Mouse (Mus musculus): Measurements from ENCODE around the gene Jkamp. TPM values are rescaled to one million over a fixed set of nuclear protein-coding genes. Genes with fewer than 3 reads are reported as not detected.
"Not testable (repeated sequence)": the region's sequence is repeated elsewhere in the genome, so short reads cannot be mapped to it uniquely, and the experiment has no call there.

The Jkamp gene
- polyA plus RNA-seq, 1 experiment from 2014 or later = 70.5 TPM

DNA sequence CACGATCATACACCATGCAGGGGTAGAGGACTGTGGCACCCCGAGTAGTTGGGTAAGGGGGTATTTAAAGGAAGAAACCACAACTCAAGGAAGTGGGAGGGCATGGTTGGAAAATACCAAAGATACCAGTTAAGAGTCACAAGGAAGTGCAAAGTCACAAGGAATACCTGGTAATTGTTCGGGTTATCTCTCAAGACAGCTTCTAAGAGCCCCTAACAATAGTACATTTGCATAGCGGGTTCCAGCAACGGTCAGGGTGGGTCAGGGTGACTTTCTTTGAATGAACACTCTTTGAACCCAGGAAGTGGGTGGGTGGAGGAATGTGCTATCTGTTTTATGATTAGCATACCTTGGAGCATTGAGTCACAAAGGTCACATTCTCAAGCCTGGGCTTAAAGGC, 35.2 kb upstream of the Jkamp start:
- WGBS = 89% methylated on average over 5 of the region's 5 CpGs

GRCm38 (mm10) chr12:72050821-72051220, 34.6 kb upstream of the Jkamp start:
- Histone ChIP-seq H3K4me1 (ENCODE audit: control insufficient read depth in 2 of 2, insufficient read depth in 2 of 2, low read length in 2 of 2) (peaks cover 2% of the 10 kb centered on the region in 2 experiments; a peak in 1 of 4 replicates), H3K36me3 (ENCODE audit: control insufficient read depth, insufficient read depth, low read length) (no peaks in the 10 kb centered on the region), H3K4me2 (ENCODE audit: low read length) (no peak overlapping the region), H3K27ac (replicated peaks in 1 of 2; ENCODE audit: control insufficient read depth in 1 of 2, insufficient read depth in 1 of 2, low read depth in 2 of 2, low read length in 2 of 2) (no peak overlapping the region), H3K9me3 (ENCODE audit: control insufficient read depth, low read length) (peaks cover 7% of the 10 kb centered on the region), H3K27me3 (ENCODE audit: control insufficient read depth, insufficient read depth, low read length) (no peaks in the 10 kb centered on the region; the same call in 1 of the 2 replicates), H3K4me3 (ENCODE audit: control insufficient read depth in 1 of 2, insufficient read depth in 1 of 2, low read depth in 1 of 2, low read length in 2 of 2) (no peak overlapping the region), H3K9ac (ENCODE audit: low read length) (no peak overlapping the region)
- 81% methylated on average over 4 of the region's 4 CpGs for WGBS
- ATAC-seq (ENCODE audit: insufficient number of reproducible peaks, insufficient read depth, low FRiP score, low read depth) = no peak

More for the DNA sequence above, 35.2 kb upstream of the Jkamp start:
- H3K27me3 ChIP-seq (ENCODE audit: control insufficient read depth, insufficient read depth, low read length); H3K4me3 ChIP-seq (ENCODE audit: control insufficient read depth in 1 of 2, insufficient read depth in 1 of 2, low read depth in 1 of 2, low read length in 2 of 2); H3K9me3 ChIP-seq (ENCODE audit: control insufficient read depth, low read length); H3K4me1 ChIP-seq (ENCODE audit: control insufficient read depth in 2 of 2, insufficient read depth in 2 of 2, low read length in 2 of 2); ATAC-seq (ENCODE audit: insufficient number of reproducible peaks, insufficient read depth, low FRiP score, low read depth); H3K9ac ChIP-seq (ENCODE audit: low read length); H3K27ac ChIP-seq (replicated peaks in 1 of 2; ENCODE audit: control insufficient read depth in 1 of 2, insufficient read depth in 1 of 2, low read depth in 2 of 2, low read length in 2 of 2); H3K4me2 ChIP-seq (ENCODE audit: low read length); H3K36me3 ChIP-seq (ENCODE audit: control insufficient read depth, insufficient read depth, low read length): not testable (repeated sequence)

GRCm38 (mm10) chr12:72052571-72052970, 32.8 kb upstream of the Jkamp start:
- Histone ChIP-seq H3K36me3 (ENCODE audit: control insufficient read depth, insufficient read depth, low read length) (no peaks in the 10 kb centered on the region), H3K9ac (ENCODE audit: low read length) (no peak overlapping the region), H3K4me3 (ENCODE audit: control insufficient read depth in 1 of 2, insufficient read depth in 1 of 2, low read depth in 1 of 2, low read length in 2 of 2) (no peak overlapping the region), H3K9me3 (ENCODE audit: control insufficient read depth, low read length) (peaks cover 7% of the 10 kb centered on the region), H3K27ac (replicated peaks in 1 of 2; ENCODE audit: control insufficient read depth in 1 of 2, insufficient read depth in 1 of 2, low read depth in 2 of 2, low read length in 2 of 2) (no peak overlapping the region), H3K4me2 (ENCODE audit: low read length) (no peak overlapping the region), H3K4me1 (ENCODE audit: control insufficient read depth in 2 of 2, insufficient read depth in 2 of 2, low read length in 2 of 2) (no peaks in the 10 kb centered on the region), H3K27me3 (ENCODE audit: control insufficient read depth, insufficient read depth, low read length) (no peaks in the 10 kb centered on the region; the same call in 1 of the 2 replicates)
- ATAC-seq (ENCODE audit: insufficient number of reproducible peaks, insufficient read depth, low FRiP score, low read depth) = no peak
- WGBS = 79% methylated on average over 6 of the region's 6 CpGs

GRCm38 (mm10) chr12:72053303-72053702, 32.1 kb upstream of the Jkamp start:
- Histone ChIP-seq H3K9me3 (ENCODE audit: control insufficient read depth, low read length) (peaks cover 7% of the 10 kb centered on the region), H3K4me3 (ENCODE audit: control insufficient read depth in 1 of 2, insufficient read depth in 1 of 2, low read depth in 1 of 2, low read length in 2 of 2) (no peak overlapping the region), H3K27ac (replicated peaks in 1 of 2; ENCODE audit: control insufficient read depth in 1 of 2, insufficient read depth in 1 of 2, low read depth in 2 of 2, low read length in 2 of 2) (no peak overlapping the region), H3K4me2 (ENCODE audit: low read length) (no peak overlapping the region), H3K4me1 (ENCODE audit: control insufficient read depth in 2 of 2, insufficient read depth in 2 of 2, low read length in 2 of 2) (no peaks in the 10 kb centered on the region), H3K9ac (ENCODE audit: low read length) (no peak overlapping the region), H3K36me3 (ENCODE audit: control insufficient read depth, insufficient read depth, low read length) (no peaks in the 10 kb centered on the region), H3K27me3 (ENCODE audit: control insufficient read depth, insufficient read depth, low read length) (no peaks in the 10 kb centered on the region; the same call in 1 of the 2 replicates)
- no peak for ATAC-seq (ENCODE audit: insufficient number of reproducible peaks, insufficient read depth, low FRiP score, low read depth)
- WGBS = 36% methylated on average over 6 of the region's 6 CpGs

GRCm38 (mm10) chr12:72053851-72054250, 31.5 kb upstream of the Jkamp start:
- Histone ChIP-seq H3K36me3 (ENCODE audit: control insufficient read depth, insufficient read depth, low read length) (no peaks in the 10 kb centered on the region), H3K4me3 (ENCODE audit: control insufficient read depth in 1 of 2, insufficient read depth in 1 of 2, low read depth in 1 of 2, low read length in 2 of 2) (no peak overlapping the region), H3K4me1 (ENCODE audit: control insufficient read depth in 2 of 2, insufficient read depth in 2 of 2, low read length in 2 of 2) (no peaks in the 10 kb centered on the region), H3K9ac (ENCODE audit: low read length) (no peak overlapping the region), H3K27ac (replicated peaks in 1 of 2; ENCODE audit: control insufficient read depth in 1 of 2, insufficient read depth in 1 of 2, low read depth in 2 of 2, low read length in 2 of 2) (no peak overlapping the region), H3K9me3 (ENCODE audit: control insufficient read depth, low read length) (peaks cover 7% of the 10 kb centered on the region), H3K4me2 (ENCODE audit: low read length) (no peak overlapping the region), H3K27me3 (ENCODE audit: control insufficient read depth, insufficient read depth, low read length) (no peaks in the 10 kb centered on the region; the same call in 1 of the 2 replicates)
- ATAC-seq (ENCODE audit: insufficient number of reproducible peaks, insufficient read depth, low FRiP score, low read depth) = no peak
- WGBS = 52% methylated on average over 6 of the region's 6 CpGs

DNA sequence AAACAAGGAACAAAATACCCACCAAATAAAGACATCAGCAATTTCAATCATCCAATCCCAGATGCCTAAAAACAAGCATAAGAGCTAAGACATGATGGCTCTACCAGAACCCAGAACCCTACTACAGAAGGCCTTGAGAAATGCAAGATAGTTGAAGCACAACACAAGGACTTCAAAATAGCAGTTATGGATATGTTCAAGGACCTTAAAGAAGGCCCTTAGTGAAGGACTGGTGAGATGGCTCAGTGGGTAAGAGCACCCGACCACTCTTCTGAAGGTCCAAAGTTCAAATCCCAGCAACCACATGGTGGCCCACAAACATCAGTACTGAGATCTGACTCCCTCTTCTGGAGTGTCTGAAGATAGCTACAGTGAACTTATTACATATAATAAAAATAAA, 27.6 kb upstream of the Jkamp start:
- 71% methylated on average over 1 of the region's 1 CpGs for WGBS
- no peaks in the 10 kb centered on the region for H3K4me1 ChIP-seq (ENCODE audit: control insufficient read depth in 2 of 2, insufficient read depth in 2 of 2, low read length in 2 of 2)

GRCm38 (mm10) chr12:72069626-72070326, 15.6 kb upstream of the Jkamp start:
- 7% methylated on average over 40 of the region's 40 CpGs for WGBS
- Histone ChIP-seq H3K4me3 (ENCODE audit: control insufficient read depth in 1 of 2, insufficient read depth in 1 of 2, low read depth in 1 of 2, low read length in 2 of 2) (peak overlapping the region; percentile 57 to 69), H3K36me3 (ENCODE audit: control insufficient read depth, insufficient read depth, low read length) (peaks cover 11% of the 10 kb centered on the region; the same call in 1 of the 2 replicates), H3K27ac (replicated peaks in 1 of 2; ENCODE audit: control insufficient read depth in 1 of 2, insufficient read depth in 1 of 2, low read depth in 2 of 2, low read length in 2 of 2) (no peak overlapping the region), H3K27me3 (ENCODE audit: control insufficient read depth, insufficient read depth, low read length) (peaks cover 15% of the 10 kb centered on the region), H3K9me3 (ENCODE audit: control insufficient read depth, low read length) (0 out of 2 replicates have a peak, but pooled peaks cover 1% of the 10 kb centered on the region), H3K9ac (ENCODE audit: low read length) (peak overlapping the region; percentile 69), H3K4me2 (ENCODE audit: low read length) (peak overlapping the region; percentile 100), H3K4me1 (ENCODE audit: control insufficient read depth in 2 of 2, insufficient read depth in 2 of 2, low read length in 2 of 2) (peaks cover 0 to 7% of the 10 kb centered on the region in 2 experiments; a peak in 1 of 4 replicates)
- no peak; the same call in 1 of the 2 replicates for ATAC-seq (ENCODE audit: insufficient number of reproducible peaks, insufficient read depth, low FRiP score, low read depth)

More for the DNA sequence above, 27.6 kb upstream of the Jkamp start:
- Histone ChIP-seq H3K4me2 (ENCODE audit: low read length) (no peak overlapping the region), H3K4me3 (ENCODE audit: control insufficient read depth in 1 of 2, insufficient read depth in 1 of 2, low read depth in 1 of 2, low read length in 2 of 2) (no peak overlapping the region), H3K27me3 (ENCODE audit: control insufficient read depth, insufficient read depth, low read length) (no peaks in the 10 kb centered on the region; the same call in 1 of the 2 replicates), H3K36me3 (ENCODE audit: control insufficient read depth, insufficient read depth, low read length) (no peaks in the 10 kb centered on the region), H3K27ac (replicated peaks in 1 of 2; ENCODE audit: control insufficient read depth in 1 of 2, insufficient read depth in 1 of 2, low read depth in 2 of 2, low read length in 2 of 2) (no peak overlapping the region), H3K9ac (ENCODE audit: low read length) (no peak overlapping the region), H3K9me3 (ENCODE audit: control insufficient read depth, low read length) (no peaks in the 10 kb centered on the region)
- ATAC-seq (ENCODE audit: insufficient number of reproducible peaks, insufficient read depth, low FRiP score, low read depth) = no peak
